Mouse (Mus musculus) midbrain, embryonic 10.5 days (tissue): ENCODE measurements around the gene Acer3. TPM values are rescaled to one million over a fixed set of nuclear protein-coding genes. Genes with fewer than 3 reads are reported as not detected.

Experiments used
- DNase-seq: peaks from one replicate; pipeline ENCODE4 v3.0.0-alpha.2; 2017; ENCODE audit warnings: low spot score
- H3K27ac ChIP-seq: fragments of 300-500 bp; sonication (generic); replicated peaks from 2 replicates; pipeline ENCODE4 v1.5.1; 2016; ENCODE audit warnings: mild to moderate bottlenecking
- H3K27me3 ChIP-seq: fragments of 300-500 bp; sonication (generic); 2 replicates; pipeline ENCODE4 v1.6.1; 2016; ENCODE audit warnings: low read depth, mild to moderate bottlenecking; ENCODE audit not compliant: poor library complexity, severe bottlenecking
- H3K36me3 ChIP-seq: fragments of 300-500 bp; sonication (generic); 2 replicates; pipeline ENCODE4 v1.6.1; 2016; ENCODE audit warnings: mild to moderate bottlenecking, moderate library complexity
- H3K4me1 ChIP-seq: fragments of 300-500 bp; sonication (generic); 2 replicates; pipeline ENCODE4 v1.6.1; 2016
- H3K4me3 ChIP-seq: fragments of 300-500 bp; sonication (generic); 2 replicates; pipeline ENCODE4 v1.5.1; 2016; ENCODE audit warnings: mild to moderate bottlenecking, moderate library complexity
- H3K9me3 ChIP-seq: fragments of 300-500 bp; sonication (generic); replicated peaks from 2 replicates; pipeline ENCODE4 v1.6.1; 2016; ENCODE audit warnings: mild to moderate bottlenecking
- WGBS: fragments of 180-500 bp; shearing (Covaris S2); methylation state at CpG from one replicate; pipeline ENCODE4 v1.1.7; 2016; 5-methylcytosine and 5-hydroxymethylcytosine counted together
- polyA plus RNA-seq: library from polyadenylated mRNA; unstranded; fragments of >200 nt; fragmentation: Nextera tagmentation; extraction: Ambion mirVana; gene quantifications from 2 replicates; pipeline ENCODE4 v1.2.1, GENCODE M21; 2016

Acer3 gene
- polyA plus RNA-seq, 1 experiment from 2014 or later, result 19.4 TPM

GRCm38 (mm10) chr7:98202946-98203345, 118.1 kb downstream of the Acer3 start:
- H3K9me3 ChIP-seq, result no peaks in the 10 kb centered on the region
- H3K36me3 ChIP-seq, result no peaks in the 10 kb centered on the region
- H3K4me1 ChIP-seq, result no peaks in the 10 kb centered on the region
- no peak for DNase-seq
- no peak overlapping the region for H3K27ac ChIP-seq
- 83% methylated on average over 4 of the region's 4 CpGs for WGBS
- H3K27me3 ChIP-seq, result peaks cover 8% of the 10 kb centered on the region; the same call in 1 of the 2 replicates
- no peak overlapping the region for H3K4me3 ChIP-seq

GRCm38 (mm10) chr7:98201493-98202028, 119.4 kb downstream of the Acer3 start:
- H3K36me3 ChIP-seq, result no peaks in the 10 kb centered on the region
- H3K27ac ChIP-seq, result no peak overlapping the region

DNA sequence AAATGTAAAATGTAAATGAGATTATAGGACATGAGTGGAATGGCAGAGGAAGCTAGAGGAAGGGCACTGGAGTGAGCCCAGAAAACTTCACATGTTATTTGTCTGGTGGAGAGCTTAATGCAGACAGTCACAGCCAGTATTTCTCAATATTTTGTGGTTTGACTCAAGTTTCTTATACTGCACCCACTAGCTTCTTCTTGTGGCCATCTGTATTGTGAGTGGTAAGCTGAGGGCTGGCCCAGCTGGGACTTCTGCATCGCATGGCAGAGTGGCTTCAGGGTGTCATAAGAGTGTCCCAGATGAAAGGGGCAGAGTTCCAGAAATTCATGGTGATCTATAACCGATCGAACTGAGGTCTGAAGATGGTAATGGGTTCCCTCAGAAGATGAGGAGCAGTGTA, 120.6 kb downstream of the Acer3 start:
- H3K4me1 ChIP-seq, result no peaks in the 10 kb centered on the region
- H3K27ac ChIP-seq, result no peak overlapping the region
- no peaks in the 10 kb centered on the region for H3K36me3 ChIP-seq
- DNase-seq, result no peak
- H3K4me3 ChIP-seq, result no peak overlapping the region
- peaks cover 25% of the 10 kb centered on the region for H3K27me3 ChIP-seq
- no peaks in the 10 kb centered on the region for H3K9me3 ChIP-seq
- WGBS, result 86% methylated on average over 3 of the region's 3 CpGs

More at GRCm38 (mm10) chr7:98201493-98202028, 119.4 kb downstream of the Acer3 start:
- no peak for DNase-seq
- no peaks in the 10 kb centered on the region for H3K9me3 ChIP-seq
- no peaks in the 10 kb centered on the region for H3K4me1 ChIP-seq
- H3K4me3 ChIP-seq, result no peak overlapping the region
- peaks cover 13% of the 10 kb centered on the region for H3K27me3 ChIP-seq
- 85% methylated on average over 5 of the region's 5 CpGs for WGBS

DNA sequence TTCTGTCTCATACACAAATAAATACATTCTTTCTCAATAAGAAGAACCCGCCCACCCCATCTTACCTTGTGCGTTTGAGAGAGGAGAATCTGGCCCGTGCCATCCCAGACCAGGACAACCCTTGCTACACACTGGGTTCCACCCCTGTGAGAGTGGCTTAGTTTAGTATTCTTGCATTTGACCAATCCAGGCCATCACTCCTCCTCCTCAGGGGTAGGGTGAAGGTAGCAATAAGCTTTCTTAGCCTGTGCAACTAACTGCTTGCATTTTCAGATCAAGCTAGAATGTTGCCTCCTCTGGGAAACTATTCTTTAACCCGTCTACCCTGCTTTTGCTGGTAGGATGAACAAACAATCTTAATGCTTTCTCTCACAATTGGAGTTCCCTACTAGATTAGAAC, 121.6 kb downstream of the Acer3 start, which contains the start of gene B3gnt6:
Gene B3gnt6 (minus strand): TSS at position 101 of the 400 bp plus-strand sequence.
- peaks cover 35% of the 10 kb centered on the region for H3K27me3 ChIP-seq
- H3K4me1 ChIP-seq, result peaks cover 2% of the 10 kb centered on the region
- WGBS, result 92% methylated on average over 4 of the region's 4 CpGs
- no peak within 1 kb of the TSS for H3K27ac ChIP-seq
- no peak for DNase-seq
- H3K4me3 ChIP-seq, result no peak within 1 kb of the TSS
- no peaks in the 10 kb centered on the region for H3K36me3 ChIP-seq
- H3K9me3 ChIP-seq, result no peaks in the 10 kb centered on the region

DNA sequence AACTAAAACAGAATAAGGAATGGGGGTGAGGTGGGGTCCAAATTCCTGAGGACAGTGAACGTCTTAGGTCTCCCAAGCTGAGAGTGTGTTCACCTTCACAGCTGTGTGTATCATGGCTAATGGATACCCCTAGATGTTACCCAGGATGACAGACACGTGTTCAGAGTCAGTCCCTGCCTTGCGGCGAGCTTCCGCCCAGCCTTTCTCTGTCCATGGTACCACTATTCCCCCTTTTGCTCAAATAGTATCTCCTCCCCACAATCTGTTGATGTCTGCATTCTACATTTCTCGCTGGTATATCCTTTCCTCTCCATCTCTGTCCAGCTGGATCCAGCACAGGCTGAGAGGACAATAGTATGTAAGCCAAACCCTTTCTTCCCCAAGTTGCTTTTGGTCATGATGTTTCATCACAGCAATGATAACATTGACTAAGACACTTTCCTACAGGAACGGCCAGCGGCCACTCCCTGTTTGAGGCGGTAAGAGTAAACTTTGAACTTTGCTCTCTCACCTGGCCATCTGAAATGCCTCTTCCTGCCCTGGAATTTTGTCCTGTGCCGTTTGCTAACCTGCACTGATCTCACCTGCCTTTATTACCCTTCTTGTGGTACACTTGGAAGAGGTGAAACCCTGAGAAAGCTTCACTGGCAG, 125.7 kb downstream of the Acer3 start:
- 44% methylated on average over 10 of the region's 10 CpGs for WGBS
- Histone ChIP-seq H3K4me3 (no peak overlapping the region), H3K36me3 (no peaks in the 10 kb centered on the region), H3K9me3 (no peaks in the 10 kb centered on the region), H3K27me3 (peaks cover 71% of the 10 kb centered on the region), H3K4me1 (peaks cover 17% of the 10 kb centered on the region), H3K27ac (no peak overlapping the region)
- no peak for DNase-seq

DNA sequence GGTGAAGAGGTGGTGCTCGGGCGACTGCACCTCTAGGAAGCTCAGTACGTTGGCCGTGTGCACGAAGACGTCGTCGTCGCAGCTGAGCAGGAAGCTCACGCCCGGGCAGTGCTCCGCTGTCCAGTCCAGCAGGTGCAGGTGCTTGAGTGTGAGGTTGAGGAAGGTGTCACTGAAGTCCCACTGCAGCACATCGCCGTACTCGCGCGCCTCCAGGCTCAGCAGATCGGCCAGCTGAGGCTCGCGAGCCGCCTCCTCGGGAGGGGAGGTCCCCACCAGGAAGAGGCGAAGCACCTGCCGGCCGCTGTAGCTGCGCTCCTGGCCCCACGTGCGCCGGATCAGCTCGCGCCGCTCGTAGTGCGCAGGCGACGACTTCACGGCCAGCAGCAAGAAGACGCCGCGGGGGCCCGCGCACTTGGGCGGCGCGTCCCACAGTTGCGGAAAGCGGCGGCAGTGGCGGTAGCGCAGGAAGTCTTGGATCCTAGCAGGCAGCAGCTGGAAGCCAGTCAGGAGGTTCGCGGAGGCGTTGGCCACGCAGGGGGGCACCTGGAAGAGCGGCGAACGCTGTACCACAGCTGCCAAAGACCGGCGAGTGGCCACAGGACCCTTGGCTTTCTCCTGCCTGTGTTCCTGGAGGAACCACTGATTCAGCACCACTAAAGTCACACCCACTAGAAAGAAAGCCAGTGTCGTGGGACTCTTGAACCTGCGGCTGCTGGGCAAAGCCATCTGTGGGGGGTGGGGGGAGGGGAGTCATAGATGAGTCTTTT, 126.8 kb downstream of the Acer3 start:
- H3K4me3 ChIP-seq, result peak overlapping the region; percentile 58
- DNase-seq, result peak; percentile 47
- H3K27me3 ChIP-seq, result peaks cover 78% of the 10 kb centered on the region
- no peaks in the 10 kb centered on the region for H3K9me3 ChIP-seq
- H3K27ac ChIP-seq, result no peak overlapping the region
- 3% methylated on average over 61 of the region's 61 CpGs for WGBS
- H3K4me1 ChIP-seq, result peaks cover 22% of the 10 kb centered on the region
- H3K36me3 ChIP-seq, result no peaks in the 10 kb centered on the region

DNA sequence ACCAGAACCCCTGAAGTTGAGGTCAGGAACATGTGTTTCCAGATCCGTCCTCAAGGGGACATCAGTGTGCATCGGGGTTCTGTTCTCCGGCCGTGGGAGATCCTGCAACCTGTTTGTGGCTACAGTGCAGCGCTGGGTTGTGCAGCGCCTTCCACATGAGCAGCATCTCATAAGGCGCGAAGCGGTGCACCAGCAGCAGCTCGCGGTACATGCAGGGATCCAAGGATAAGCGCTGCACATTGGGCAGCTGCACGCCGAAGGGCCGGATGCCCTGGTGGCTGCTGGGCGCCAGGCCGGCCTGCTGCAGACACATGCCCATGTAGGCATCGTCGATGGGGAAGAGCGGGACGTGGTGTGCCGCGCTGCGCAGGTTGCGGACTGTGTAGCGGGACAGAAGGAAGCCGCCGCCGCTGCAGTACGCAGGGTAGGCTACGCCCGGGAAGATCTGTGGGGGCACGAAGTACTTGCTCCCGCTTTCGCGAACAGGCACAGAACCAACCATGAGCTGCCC, 127.4 kb downstream of the Acer3 start:
- Histone ChIP-seq H3K27ac (no peak overlapping the region), H3K4me3 (peak overlapping the region; percentile 58), H3K36me3 (no peaks in the 10 kb centered on the region), H3K27me3 (peaks cover 80% of the 10 kb centered on the region), H3K4me1 (peaks cover 22% of the 10 kb centered on the region), H3K9me3 (no peaks in the 10 kb centered on the region)
- DNase-seq, result peak; percentile 57
- WGBS, result 7% methylated on average over 36 of the region's 36 CpGs

GRCm38 (mm10) chr7:98191571-98192250, 129.3 kb downstream of the Acer3 start:
- Histone ChIP-seq H3K4me1 (peaks cover 28% of the 10 kb centered on the region), H3K27me3 (peaks cover 73% of the 10 kb centered on the region), H3K4me3 (no peak overlapping the region), H3K9me3 (no peaks in the 10 kb centered on the region), H3K36me3 (no peaks in the 10 kb centered on the region), H3K27ac (no peak overlapping the region)
- WGBS, result 61% methylated on average over 17 of the region's 17 CpGs
- DNase-seq, result no peak

DNA sequence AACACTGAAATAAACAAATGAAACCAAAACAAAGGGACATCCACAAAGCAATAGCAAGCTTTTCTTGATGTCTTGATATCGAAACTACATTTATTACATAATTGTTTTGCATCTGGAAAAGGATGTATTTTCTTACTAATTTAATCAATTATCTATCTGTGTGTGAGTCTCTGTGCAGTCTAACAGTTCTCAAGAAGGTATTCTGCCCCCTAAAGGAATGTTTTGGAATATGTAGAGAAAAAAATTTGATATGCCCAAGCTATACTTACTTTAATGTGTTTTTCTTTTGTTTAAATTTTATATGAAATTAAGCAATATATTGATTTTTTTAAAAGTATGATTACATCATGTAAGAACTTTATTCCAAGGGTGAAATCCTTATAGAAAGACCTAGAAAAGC, 130.4 kb downstream of the Acer3 start:
- H3K4me3 ChIP-seq, result no peak overlapping the region
- H3K27ac ChIP-seq, result no peak overlapping the region
- no peaks in the 10 kb centered on the region for H3K9me3 ChIP-seq
- peaks cover 65% of the 10 kb centered on the region for H3K27me3 ChIP-seq
- DNase-seq, result no peak
- WGBS, result 84% methylated on average over 1 of the region's 1 CpGs
- peaks cover 39% of the 10 kb centered on the region for H3K4me1 ChIP-seq
- H3K36me3 ChIP-seq, result no peaks in the 10 kb centered on the region

- Histone ChIP-seq H3K4me1 (peaks cover 42% of the 10 kb centered on the region), H3K36me3 (no peaks in the 10 kb centered on the region), H3K27me3 (peaks cover 64% of the 10 kb centered on the region), H3K27ac (no peak overlapping the region), H3K4me3 (no peak overlapping the region), H3K9me3 (no peaks in the 10 kb centered on the region)
- WGBS, result 53% methylated on average over 3 of the region's 3 CpGs
- no peak for DNase-seq
Measured at GRCm38 (mm10) chr7:98189745-98190144, 131.3 kb downstream of the Acer3 start.

DNA sequence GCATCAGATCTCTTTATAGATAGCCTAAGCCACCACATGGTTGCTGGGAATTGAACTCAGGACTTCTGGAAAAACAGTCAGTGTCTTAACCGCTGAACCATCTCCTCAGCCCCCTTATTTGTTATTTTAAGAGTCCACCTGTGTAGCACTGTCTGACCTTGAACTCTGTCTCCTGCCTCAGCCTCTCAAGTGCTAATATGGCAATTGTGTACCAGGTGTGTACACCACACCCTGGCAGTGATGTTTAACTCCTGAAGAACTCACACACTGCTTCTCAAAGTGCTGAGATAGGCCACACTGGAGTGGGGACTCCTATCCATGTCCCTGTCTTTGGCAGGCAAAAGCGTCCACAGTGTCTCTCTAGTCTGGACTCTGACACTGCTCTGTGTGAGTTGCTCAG, 132.3 kb downstream of the Acer3 start:
- H3K27ac ChIP-seq, result no peak overlapping the region
- H3K4me1 ChIP-seq, result peaks cover 33% of the 10 kb centered on the region
- H3K4me3 ChIP-seq, result no peak overlapping the region
- H3K27me3 ChIP-seq, result peaks cover 53% of the 10 kb centered on the region
- no peaks in the 10 kb centered on the region for H3K9me3 ChIP-seq
- H3K36me3 ChIP-seq, result no peaks in the 10 kb centered on the region
- DNase-seq, result no peak
- WGBS, result 78% methylated on average over 2 of the region's 2 CpGs

DNA sequence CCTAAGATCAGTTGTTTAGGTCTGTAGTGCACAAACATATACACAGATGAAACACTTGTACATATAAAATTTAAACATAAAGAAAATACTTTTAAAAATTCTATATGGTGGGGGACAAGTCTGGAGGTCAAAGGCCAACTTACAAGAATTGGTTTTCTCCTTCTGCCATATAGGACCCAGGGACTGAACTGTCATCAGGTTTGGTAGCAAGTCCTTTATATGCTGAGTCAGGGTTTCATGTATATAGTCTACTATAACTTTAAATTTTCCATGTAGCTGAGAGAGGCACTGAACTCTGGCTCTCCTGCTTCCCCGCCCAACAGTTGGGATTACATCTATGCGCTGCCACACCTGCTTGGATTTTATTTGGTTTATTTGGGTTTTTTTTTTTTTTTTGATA, 132.8 kb downstream of the Acer3 start:
- H3K9me3 ChIP-seq, result no peaks in the 10 kb centered on the region

More for the DNA sequence above, 132.8 kb downstream of the Acer3 start:
- Histone ChIP-seq H3K27me3 (peaks cover 49% of the 10 kb centered on the region), H3K36me3 (no peaks in the 10 kb centered on the region), H3K4me1 (peaks cover 29% of the 10 kb centered on the region), H3K27ac (no peak overlapping the region), H3K4me3 (no peak overlapping the region)
- DNase-seq, result no peak
- 95% methylated on average over 2 of the region's 2 CpGs for WGBS
